15 mouse cellular contexts compared by ENCODE assay signal in genomic region chr4:99986609-99987008, GRCm38 (mm10).
"Had no signal": no experiment of that assay in that cellular context is flagged by ENCODE, and none has a peak within 500 bp of the region (broad histone marks: within the 10 kb centered on the region; RNA-seq: fewer than 3 reads in every experiment).

No protein-coding gene starts in this region.

- H3K27ac ChIP-seq: neural tube, embryonic 15.5 days; stomach, embryonic 15.5 days; stomach, postnatal 0 days had no signal

- H3K36me3 ChIP-seq: stomach, embryonic 15.5 days had no signal

- H3K9me3 ChIP-seq: neural tube, embryonic 15.5 days; stomach, embryonic 15.5 days had no signal

- H3K27me3 ChIP-seq: neural tube, embryonic 15.5 days; stomach, embryonic 15.5 days had no signal

- DNase-seq: retina, postnatal 1 day; right cerebral cortex, adult 18-20 months; right cerebral cortex, postnatal 14 days; right cerebral cortex, postnatal 25 days; right cerebral cortex, postnatal 4 days; spleen, adult 18-20 months; thymus, adult 18-20 months; thymus, adult 2 months; thymus, postnatal 14 days; thymus, postnatal 25 days; thymus, postnatal 36 days; thymus, postnatal 4 days had no signal

- H3K4me1 ChIP-seq: neural tube, embryonic 15.5 days; stomach, embryonic 15.5 days had no signal

- H3K4me3 ChIP-seq: neural tube, embryonic 15.5 days; stomach, embryonic 15.5 days had no signal

- H3K4me2 ChIP-seq: neural tube, embryonic 15.5 days; stomach, embryonic 15.5 days had no signal

- H3K9ac ChIP-seq: neural tube, embryonic 15.5 days; stomach, embryonic 15.5 days had no signal
